Mouse (Mus musculus) myocyte (in vitro differentiated cells): ENCODE data around the gene Wdr19.

Experiments
- E2F4 ChIP-seq: IDR thresholded peaks from one replicate; pipeline ENCODE4 v1.6.1; 2011; ENCODE audit warnings: mild to moderate bottlenecking, control low read depth, moderate library complexity; ENCODE audit not compliant: insufficient read depth
- MAX ChIP-seq: IDR thresholded peaks from one replicate; pipeline ENCODE4 v1.6.1; 2011; ENCODE audit warnings: low read depth, mild to moderate bottlenecking, control low read depth
- MYOD1 ChIP-seq, 3 experiments: IDR thresholded peaks; one replicate each; pipeline ENCODE4 v1.6.1; 2011; ENCODE audit warnings: control low read depth in 2 of 3, low read depth in 2 of 3, mild to moderate bottlenecking in 2 of 3, moderate library complexity in 1 of 3; ENCODE audit not compliant: insufficient read length in 2 of 3, control insufficient read depth in 1 of 3
- POLR2A ChIP-seq: IDR thresholded peaks from one replicate; pipeline ENCODE4 v1.6.1; 2011; ENCODE audit warnings: low read depth, mild to moderate bottlenecking, control low read depth, moderate library complexity; ENCODE audit not compliant: insufficient read length
- POLR2AphosphoS2 ChIP-seq: IDR thresholded peaks from one replicate; pipeline ENCODE4 v1.6.1; 2011; ENCODE audit warnings: low read depth, control low read depth; ENCODE audit not compliant: insufficient read length
- USF1 ChIP-seq: IDR thresholded peaks from one replicate; pipeline ENCODE4 v1.6.1; 2011; ENCODE audit warnings: low read depth, mild to moderate bottlenecking, control low read depth, moderate library complexity

- TF ChIP-seq E2F4 (no peak), MYOD1 (IDR thresholded peaks at IDR 0.05; ENCODE audit: control insufficient read depth in 1 of 3, insufficient read length in 2 of 3, low read depth in 2 of 3) (no peak), POLR2A (no peak), POLR2AphosphoS2 (no peak), MAX (no peak), USF1 (no peak)
Measured at GRCm38 (mm10) chr5:65257910-65258505, 58.5 kb downstream of the Wdr19 start.
